Mouse (Mus musculus) gastrocnemius, postnatal 10 days (tissue): Measurements from ENCODE around the gene Adamts17. TPM values are rescaled to one million over a fixed set of nuclear protein-coding genes. Genes with fewer than 3 reads are reported as not detected.

Experiments used
- DNase-seq: peaks from one replicate; pipeline ENCODE4 v3.0.0; 2021; ENCODE audit warnings: mixed read lengths
- total RNA-seq, 2 experiments: library from RNA; stranded (reverse); gene quantifications; 2 replicates each; pipeline ENCODE4 v1.2.3; 2021

Gene Adamts17
- total RNA-seq, 2 experiments from 2014 or later = 9.7 to 16.6 TPM

GRCm38 (mm10) chr7:67082751-67083150 lies 243.2 kb downstream of the Adamts17 start:
- DNase-seq = no peak

DNA sequence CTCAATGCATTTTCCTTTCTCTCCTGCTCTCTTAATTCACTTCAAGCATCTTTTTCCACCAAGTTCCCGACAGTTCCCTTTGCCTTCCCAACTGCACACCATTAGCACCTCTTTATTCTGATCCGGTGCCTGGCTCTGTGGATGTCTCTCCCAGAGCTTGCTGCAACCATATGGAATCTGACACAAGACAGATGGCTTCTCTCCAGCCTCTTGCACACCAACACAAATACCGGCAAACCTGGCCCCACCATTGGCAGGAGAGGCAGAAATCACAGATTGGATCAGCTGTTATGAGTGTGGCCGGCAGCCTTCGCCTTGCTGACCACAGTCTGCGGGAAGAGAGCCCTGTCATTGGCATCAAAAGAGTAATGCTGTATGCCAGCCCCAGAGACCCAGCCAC lies 248.2 kb downstream of the Adamts17 start:
- no peak for DNase-seq

DNA sequence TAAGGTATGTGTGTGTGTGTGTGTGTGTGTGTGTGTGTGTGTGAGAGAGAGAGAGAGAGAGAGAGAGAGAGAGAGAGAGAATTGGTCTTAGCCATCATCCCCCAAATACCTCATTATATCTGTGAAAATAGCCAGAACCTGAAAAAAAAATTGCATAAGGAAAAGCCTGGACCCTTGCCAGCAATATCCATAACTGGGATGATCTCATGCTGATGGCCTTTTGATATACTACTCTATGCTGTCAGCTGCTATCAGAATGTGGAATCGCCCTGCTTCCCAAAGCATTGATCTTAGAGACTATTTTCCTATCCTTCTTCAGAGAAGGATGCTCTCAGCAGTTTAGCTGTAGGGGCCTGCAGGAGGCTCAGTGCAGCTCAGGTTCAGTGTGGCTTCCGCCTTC lies 257.6 kb downstream of the Adamts17 start:
- DNase-seq = no peak

DNA sequence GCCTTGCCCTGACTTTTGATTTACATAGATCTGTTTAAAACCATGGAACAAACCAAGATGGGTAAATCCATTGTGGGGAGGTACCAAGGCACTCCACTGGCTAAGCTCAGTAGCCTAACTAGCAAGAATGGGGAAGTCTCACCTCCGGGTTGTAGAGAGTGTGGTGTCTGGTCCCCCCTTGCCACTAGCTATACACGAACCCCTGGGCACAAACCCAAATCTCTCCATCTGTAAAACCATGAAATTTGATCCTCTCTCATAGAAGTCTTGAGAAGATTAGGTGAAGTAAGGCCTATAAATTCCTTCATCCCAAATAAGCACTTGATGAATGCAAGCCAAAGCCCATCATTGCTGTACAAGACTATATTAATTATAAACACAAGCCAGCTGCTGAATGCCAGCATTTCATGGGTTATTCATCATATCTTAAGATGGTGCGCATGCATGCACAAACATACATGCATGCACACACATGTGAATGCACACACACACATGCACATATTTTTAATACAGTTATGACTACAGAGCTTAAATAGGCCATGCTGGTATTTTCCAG lies 262.0 kb downstream of the Adamts17 start:
- no peak for DNase-seq

DNA sequence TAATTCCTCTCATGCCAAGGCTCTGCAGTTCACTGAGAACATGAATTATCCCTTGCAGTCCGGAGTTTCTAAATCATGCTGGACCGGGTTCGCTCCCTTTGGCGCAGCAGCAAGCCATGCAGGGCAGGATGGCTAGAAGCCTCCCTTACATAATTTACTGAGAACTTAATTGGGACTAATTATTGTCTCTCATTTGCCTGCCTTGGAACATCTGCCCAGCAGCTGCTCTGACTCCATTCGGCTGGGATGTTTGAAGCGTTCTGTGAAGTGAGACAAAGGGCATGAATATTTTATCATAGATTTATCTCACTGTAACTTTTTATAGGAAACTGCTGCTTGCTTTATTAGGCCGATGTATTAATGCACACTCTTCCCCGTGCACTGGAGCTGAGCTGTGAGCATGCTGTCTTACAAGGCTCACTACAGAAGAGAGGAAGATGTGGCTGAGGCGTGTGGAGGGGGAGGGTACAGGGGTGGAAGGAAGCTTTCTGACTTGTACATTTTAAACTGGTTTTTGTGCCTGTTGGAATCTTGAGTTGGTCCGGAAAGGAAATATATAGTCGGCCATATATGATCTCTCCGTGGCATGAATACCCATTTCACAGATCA lies 271.1 kb downstream of the Adamts17 start:
- no peak for DNase-seq

- no peak for DNase-seq
Observed at GRCm38 (mm10) chr7:67112495-67113216, 273.1 kb downstream of the Adamts17 start.

DNA sequence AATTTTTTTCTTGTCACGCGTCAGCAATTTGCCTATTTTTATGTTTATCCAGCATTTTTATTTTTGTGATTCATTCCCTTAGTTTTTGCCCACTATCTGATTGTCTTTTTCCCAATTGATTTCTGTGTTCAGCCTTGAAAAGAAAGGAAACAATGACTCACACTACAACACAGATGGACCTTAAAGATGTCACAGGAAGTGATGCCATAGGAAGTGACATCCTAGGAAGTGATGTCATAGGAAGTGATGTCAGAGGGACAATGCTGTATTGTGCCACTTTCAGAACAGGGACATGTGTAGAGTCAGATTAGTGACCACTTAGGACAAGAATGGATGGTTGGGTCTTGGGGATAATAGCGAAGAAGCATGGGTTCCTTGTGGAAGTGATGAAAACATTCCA lies 274.5 kb downstream of the Adamts17 start:
- no peak for DNase-seq

- no peak for DNase-seq
Observed at GRCm38 (mm10) chr7:67115056-67115455, 275.5 kb downstream of the Adamts17 start.

DNA sequence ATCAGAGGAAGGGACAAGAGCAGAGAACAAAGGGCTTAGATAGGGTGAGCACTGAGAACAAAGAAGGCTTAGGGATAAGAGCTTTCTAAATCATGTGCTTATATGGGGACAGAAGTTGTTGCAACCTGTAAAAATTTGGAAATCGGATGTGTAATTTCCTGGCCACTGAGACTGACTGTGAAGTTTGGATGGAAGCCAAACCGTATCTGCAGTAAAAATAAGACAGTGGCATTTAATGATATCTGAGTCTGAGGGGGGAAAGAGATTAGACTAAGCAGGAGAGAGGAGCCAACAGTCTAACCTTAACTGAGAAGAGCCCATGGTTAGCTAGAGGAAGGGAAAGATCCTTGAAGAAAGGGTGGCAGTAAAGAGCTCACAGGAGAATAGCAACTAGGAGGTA lies 295.6 kb downstream of the Adamts17 start:
- no peak for DNase-seq

DNA sequence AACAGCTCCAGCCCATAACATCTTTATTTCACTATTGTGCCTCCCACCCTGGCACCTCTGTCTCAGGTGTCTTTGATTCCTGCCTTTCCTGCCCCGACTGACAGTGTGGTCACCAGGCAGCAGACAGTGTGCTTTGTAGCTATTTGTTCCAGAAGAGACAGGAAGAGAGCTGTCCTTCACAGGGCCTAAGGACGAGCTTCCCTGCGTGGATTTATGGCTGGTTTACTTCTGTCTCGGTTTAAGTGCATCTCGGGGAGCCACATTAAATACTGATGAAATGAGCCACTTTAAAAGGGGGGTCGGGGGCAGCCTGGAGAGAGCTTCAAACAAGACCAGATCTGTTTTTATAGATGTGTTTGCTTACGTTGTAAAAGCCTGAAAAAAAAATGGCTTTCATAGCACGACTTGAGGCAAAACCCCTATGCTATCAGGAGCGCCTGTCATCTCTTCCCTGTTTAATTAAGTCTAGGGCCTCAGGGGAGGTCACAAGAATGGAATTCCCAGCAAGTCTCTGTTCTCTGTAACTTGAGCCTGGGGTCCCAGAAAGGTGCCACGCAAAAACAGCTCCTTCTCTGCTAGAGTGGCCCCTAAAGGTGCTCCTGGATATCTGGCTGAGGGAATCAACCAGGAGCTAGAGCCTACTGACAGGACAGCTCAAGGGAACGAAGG lies 302.9 kb downstream of the Adamts17 start:
- no peak for DNase-seq

- DNase-seq = no peak
Observed at GRCm38 (mm10) chr7:67145748-67146147, 306.2 kb downstream of the Adamts17 start.

GRCm38 (mm10) chr7:67146151-67146550 lies 306.6 kb downstream of the Adamts17 start:
- DNase-seq = no peak

- no peak for DNase-seq
Observed at GRCm38 (mm10) chr7:67149707-67150106, 310.2 kb downstream of the Adamts17 start.

- DNase-seq = no peak
Observed at GRCm38 (mm10) chr7:67152626-67153025, 313.1 kb downstream of the Adamts17 start.

- no peak for DNase-seq
Observed at GRCm38 (mm10) chr7:67162135-67162534, 322.6 kb downstream of the Adamts17 start.

GRCm38 (mm10) chr7:67168288-67168687 lies 328.8 kb downstream of the Adamts17 start:
- DNase-seq = no peak

DNA sequence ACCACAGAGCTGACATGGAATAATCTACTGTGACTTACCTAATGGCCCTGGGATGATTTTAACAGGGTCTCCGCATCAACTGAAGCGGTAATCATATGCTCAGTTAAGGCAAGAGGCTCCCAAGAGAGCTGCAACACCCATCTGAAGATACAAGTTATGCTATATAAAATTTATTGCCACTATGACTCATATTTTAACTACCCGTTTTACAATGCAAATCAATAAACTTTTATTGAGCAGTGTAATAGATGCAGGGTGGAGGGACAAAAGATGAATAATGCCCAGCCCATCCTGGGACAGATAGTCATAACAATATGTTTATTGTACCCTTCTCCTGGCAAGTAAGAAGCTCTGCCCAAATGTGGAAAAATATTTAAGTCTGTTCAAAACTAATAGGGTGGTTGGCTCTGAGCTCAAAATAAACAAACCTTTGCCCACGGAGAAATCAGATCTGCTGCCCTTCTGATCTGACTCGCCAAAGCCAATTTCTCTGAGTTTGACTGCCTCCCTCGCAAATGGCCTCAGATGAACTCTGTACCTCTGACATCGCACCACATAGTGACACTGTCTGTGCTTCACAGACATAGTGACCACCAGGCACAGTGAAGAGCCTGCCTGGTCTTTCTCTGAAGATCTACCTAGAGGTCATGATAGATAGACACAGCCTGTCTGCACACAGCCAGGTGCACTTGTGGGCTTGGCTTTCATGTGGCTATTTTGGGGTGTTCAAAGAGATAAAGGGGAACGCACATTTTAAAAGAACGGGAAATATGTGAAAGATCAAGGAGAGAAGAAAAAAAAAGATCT lies 329.4 kb downstream of the Adamts17 start:
- DNase-seq = no peak

GRCm38 (mm10) chr7:67173522-67174195 lies 334.1 kb downstream of the Adamts17 start:
- DNase-seq = no peak

- DNase-seq = no peak
Observed at GRCm38 (mm10) chr7:67183786-67184185, 344.3 kb downstream of the Adamts17 start.

GRCm38 (mm10) chr7:67199412-67199811 lies 359.9 kb downstream of the Adamts17 start:
- DNase-seq = peak; percentile 75
